Mouse (Mus musculus) A20 (cell line): ENCODE measurements around the gene Kif6.

Source experiments
- DNase-seq: peaks from one replicate; pipeline ENCODE4 v3.0.0-alpha.2; 2011; ENCODE audit warnings: low read depth, low spot score

Kif6 gene

GRCm38 (mm10) chr17:49788187-49788974 is 173.4 kb downstream of the Kif6 start:
- no peak for DNase-seq

GRCm38 (mm10) chr17:49791546-49791945 is 176.6 kb downstream of the Kif6 start:
- no peak for DNase-seq

- DNase-seq: no peak
Observed at GRCm38 (mm10) chr17:49792217-49792743, 177.3 kb downstream of the Kif6 start.

- DNase-seq: no peak
Observed at GRCm38 (mm10) chr17:49792946-49793345, 178.0 kb downstream of the Kif6 start.

GRCm38 (mm10) chr17:49793965-49794364 is 179.0 kb downstream of the Kif6 start:
- no peak for DNase-seq

GRCm38 (mm10) chr17:49795241-49795640 is 180.3 kb downstream of the Kif6 start:
- no peak for DNase-seq

GRCm38 (mm10) chr17:49796116-49796515 is 181.2 kb downstream of the Kif6 start:
- no peak for DNase-seq

GRCm38 (mm10) chr17:49799168-49799567 is 184.2 kb downstream of the Kif6 start:
- no peak for DNase-seq

GRCm38 (mm10) chr17:49800157-49800556 is 185.2 kb downstream of the Kif6 start:
- no peak for DNase-seq

GRCm38 (mm10) chr17:49807461-49807860 is 192.5 kb downstream of the Kif6 start:
- DNase-seq: no peak

- no peak for DNase-seq
Observed at GRCm38 (mm10) chr17:49808712-49809343, 193.9 kb downstream of the Kif6 start.

- no peak for DNase-seq
Observed at GRCm38 (mm10) chr17:49813893-49814640, 199.1 kb downstream of the Kif6 start.

GRCm38 (mm10) chr17:49816067-49816565 is 201.2 kb downstream of the Kif6 start:
- no peak for DNase-seq

- no peak for DNase-seq
Observed at GRCm38 (mm10) chr17:49816703-49817102, 201.8 kb downstream of the Kif6 start.

- no peak for DNase-seq
Observed at GRCm38 (mm10) chr17:49820203-49820602, 205.3 kb downstream of the Kif6 start.

- DNase-seq: no peak
Observed at GRCm38 (mm10) chr17:49824142-49824840, 209.4 kb downstream of the Kif6 start.

- no peak for DNase-seq
Observed at GRCm38 (mm10) chr17:49824841-49825450, 210.0 kb downstream of the Kif6 start.

GRCm38 (mm10) chr17:49825831-49826230 is 210.9 kb downstream of the Kif6 start:
- no peak for DNase-seq

GRCm38 (mm10) chr17:49831745-49832144 is 216.8 kb downstream of the Kif6 start:
- no peak for DNase-seq

- no peak for DNase-seq
Observed at GRCm38 (mm10) chr17:49834044-49834545, 219.2 kb downstream of the Kif6 start.

GRCm38 (mm10) chr17:49837417-49837816 is 222.5 kb downstream of the Kif6 start:
- DNase-seq: no peak
